Mouse (Mus musculus) left cerebral cortex, adult 2 months (tissue): ENCODE data around the gene Mark1. TPM values are rescaled to one million over a fixed set of nuclear protein-coding genes. Genes with fewer than 3 reads are reported as not detected.
A peak's percentile ranks its signal among the peaks of the same experiment; 100 is the strongest.

Experiments
- DNase-seq, 2 experiments: peaks; one replicate each; pipeline ENCODE4 v3.0.0; 2021 to 2022; ENCODE audit warnings: low spot score in 2 of 2, mixed read lengths in 1 of 2; ENCODE audit errors: extremely low spot score in 1 of 2
- H3K27ac ChIP-seq: fragments of 200-600 bp; 2 replicates; pipeline ENCODE4 v1.8.1; 2022
- H3K4me3 ChIP-seq: fragments of 200-600 bp; 2 replicates; pipeline ENCODE4 v1.8.1; 2022
- CTCF ChIP-seq: fragments of 200-600 bp; IDR thresholded peaks from 2 replicates; pipeline ENCODE4 v1.8.1; 2022; ENCODE audit warnings: antibody characterized with exemption, mild to moderate bottlenecking, moderate library complexity
- intact Hi-C: fragments of 180-260 bp; cut with DNase I; formaldehyde crosslinking; loops from one replicate; pipeline ENCODE4 v1.15.1; 2025
- total RNA-seq, 2 experiments: library from RNA; stranded (reverse); gene quantifications; 2 replicates each; pipeline ENCODE4 v1.2.3; 2021

Mark1 gene
- total RNA-seq, 2 experiments from 2014 or later, result 92.5 to 94.6 TPM

DNA sequence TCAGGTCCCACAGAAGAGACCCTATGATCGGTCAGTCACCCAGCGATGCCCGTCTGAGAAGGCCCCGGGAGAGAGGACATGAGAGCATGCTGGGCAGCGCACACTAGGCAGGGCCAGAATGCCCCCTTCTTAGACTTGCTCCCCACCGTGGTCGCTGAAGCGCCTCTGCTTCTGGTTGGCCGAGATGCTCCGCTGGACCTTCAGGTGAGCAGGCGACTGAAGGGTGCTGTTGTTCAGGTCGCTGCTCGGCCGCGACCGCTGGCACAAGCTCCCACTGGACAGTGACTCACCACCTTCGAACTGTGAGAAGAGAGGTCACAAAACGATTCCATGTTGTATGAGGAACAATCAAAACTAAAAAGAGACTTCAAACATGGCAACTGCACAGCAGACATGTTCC is 87.0 kb downstream of the Mark1 start:
- no peak overlapping the region for H3K4me3 ChIP-seq
- no peak for TF ChIP-seq CTCF
- no peak for DNase-seq
- intact Hi-C loops, result no loop called here
- no peak overlapping the region for H3K27ac ChIP-seq

DNA sequence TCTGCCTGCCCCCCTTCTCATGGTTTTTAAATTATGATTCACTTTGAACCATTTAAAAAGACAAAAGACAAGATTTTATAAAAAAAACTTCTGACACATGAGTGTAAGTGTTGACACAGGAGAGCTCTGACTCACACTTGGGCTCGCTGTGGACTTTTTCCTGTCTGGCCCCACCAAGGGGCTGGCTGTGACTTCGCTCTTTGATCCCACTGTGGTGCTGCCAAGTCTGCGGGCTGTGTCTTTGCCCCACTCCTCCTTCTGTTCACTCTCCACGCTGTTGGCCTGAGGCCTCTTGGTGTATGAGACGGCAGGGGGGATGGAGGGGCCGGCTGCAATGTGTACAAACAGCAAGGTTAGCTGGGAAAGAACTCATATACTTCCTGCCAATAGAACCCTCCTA is 87.5 kb downstream of the Mark1 start:
- no peak for DNase-seq

GRCm38 (mm10) chr1:184908558-184908957 is 90.8 kb downstream of the Mark1 start:
- intact Hi-C loops, result loop anchor here (5.0 kb wide), 1 partner anchor 284 kb away; no protein-coding TSS in a partner anchor
- Histone ChIP-seq H3K27ac (peak overlapping the region; percentile 69), H3K4me3 (no peak overlapping the region)
- no peak for TF ChIP-seq CTCF
- DNase-seq, result no peak

More for the DNA sequence above, 87.5 kb downstream of the Mark1 start:
- H3K27ac ChIP-seq, result no peak overlapping the region; the same call in 1 of the 2 replicates
- no peak overlapping the region for H3K4me3 ChIP-seq
- intact Hi-C loops, result no loop called here
- no peak for TF ChIP-seq CTCF

DNA sequence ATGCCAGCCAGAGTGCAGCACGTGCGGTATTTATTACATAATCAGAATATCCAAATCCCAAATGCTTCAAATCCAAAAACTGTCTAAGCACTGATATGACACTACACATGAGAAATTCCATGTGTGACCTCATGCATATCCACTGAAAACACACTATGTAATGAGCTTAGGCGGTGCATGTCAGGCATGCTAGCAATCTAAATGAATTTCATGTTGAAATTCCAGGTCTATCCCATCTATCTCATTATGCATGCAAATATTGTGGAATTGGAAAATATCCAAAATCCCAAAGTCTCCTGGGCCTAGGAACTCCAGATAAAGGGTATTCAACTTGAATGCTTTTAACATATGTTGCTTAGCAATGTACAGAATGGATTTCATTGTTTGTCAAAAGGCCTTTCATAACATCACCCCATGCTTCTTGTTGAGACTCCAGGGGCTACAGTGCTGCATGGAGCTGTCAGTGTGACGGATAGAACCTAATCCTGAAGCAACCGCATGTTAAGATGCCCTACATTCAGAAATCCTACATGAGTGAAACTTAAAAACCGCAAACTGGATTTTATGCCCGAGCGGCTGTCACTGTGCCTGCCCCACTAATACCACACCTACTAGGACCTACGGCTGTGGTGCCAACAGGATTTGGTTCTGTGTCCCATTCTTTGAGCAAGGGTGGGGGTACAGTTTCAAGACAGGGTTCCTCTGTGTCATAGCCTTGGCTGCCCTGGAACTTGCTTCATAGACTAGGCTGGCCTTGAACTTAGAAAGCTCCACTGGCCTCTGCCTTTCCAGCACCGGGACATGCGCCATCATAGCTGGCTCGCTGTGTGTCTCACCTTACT is 93.2 kb downstream of the Mark1 start:
- no peak for TF ChIP-seq CTCF
- intact Hi-C loops, result loop anchor here (5.0 kb wide), 1 partner anchor 286 kb away; no protein-coding TSS in a partner anchor
- no peak for DNase-seq
- H3K27ac ChIP-seq, result no peak overlapping the region
- H3K4me3 ChIP-seq, result no peak overlapping the region

GRCm38 (mm10) chr1:184905371-184905770 is 94.0 kb downstream of the Mark1 start:
- no peak overlapping the region for H3K27ac ChIP-seq
- intact Hi-C loops, result loop anchor here (5.0 kb wide), 1 partner anchor 287 kb away; no protein-coding TSS in a partner anchor
- DNase-seq, result no peak
- TF ChIP-seq CTCF, result no peak
- H3K4me3 ChIP-seq, result no peak overlapping the region

GRCm38 (mm10) chr1:184903697-184904096 is 95.7 kb downstream of the Mark1 start:
- intact Hi-C loops, result no loop called here
- DNase-seq, result no peak
- H3K4me3 ChIP-seq, result no peak overlapping the region
- TF ChIP-seq CTCF, result no peak
- H3K27ac ChIP-seq, result no peak overlapping the region

DNA sequence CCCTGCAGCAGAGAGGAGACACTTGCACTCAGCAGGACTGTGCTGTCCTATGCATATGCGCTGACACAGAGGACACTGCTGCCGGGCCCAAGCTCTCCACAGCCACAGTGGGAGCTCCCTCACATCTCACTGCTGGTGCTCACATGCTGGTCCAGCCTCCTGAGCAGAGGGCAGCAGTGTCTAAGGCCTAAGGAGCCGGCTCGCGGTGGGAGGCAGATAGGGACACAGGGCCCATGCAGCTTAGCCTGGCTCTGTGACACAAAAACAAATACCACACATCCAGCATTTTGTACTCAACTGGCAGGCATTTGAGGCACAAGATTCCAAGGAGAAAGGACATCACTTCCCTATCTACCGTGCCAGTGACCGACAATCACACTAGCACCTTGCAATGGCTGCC is 96.5 kb downstream of the Mark1 start:
- no peak for TF ChIP-seq CTCF
- no peak for DNase-seq
- intact Hi-C loops, result no loop called here
- H3K4me3 ChIP-seq, result no peak overlapping the region
- H3K27ac ChIP-seq, result no peak overlapping the region

DNA sequence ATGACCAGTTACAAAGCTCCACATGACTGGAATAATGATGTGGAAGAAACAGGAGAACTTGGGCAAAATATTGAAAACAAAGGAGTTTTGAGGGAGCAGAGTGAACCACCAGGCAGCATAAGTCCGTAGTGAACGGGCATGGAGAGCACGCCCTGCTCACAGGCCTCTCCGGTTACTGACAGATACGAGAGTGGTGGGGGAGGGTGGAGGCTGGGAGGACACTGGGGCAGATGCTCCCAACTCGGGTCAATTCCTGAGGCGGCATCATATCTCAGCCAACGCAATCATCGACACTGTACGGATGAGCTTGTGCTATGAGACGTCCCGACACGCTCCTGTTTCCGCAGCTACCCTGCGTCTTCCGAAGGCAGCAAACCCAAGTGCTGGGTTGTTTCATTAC is 102.0 kb downstream of the Mark1 start:
- TF ChIP-seq CTCF, result no peak
- intact Hi-C loops, result no loop called here
- Histone ChIP-seq H3K4me3 (no peak overlapping the region), H3K27ac (no peak overlapping the region)
- no peak for DNase-seq

- intact Hi-C loops, result loop anchor here (2.0 kb wide), 1 partner anchor 67 kb away; no protein-coding TSS in a partner anchor
- no peak overlapping the region for H3K4me3 ChIP-seq
- peak; percentile 55 for TF ChIP-seq CTCF
- DNase-seq, result no peak
- no peak overlapping the region for H3K27ac ChIP-seq
Observed at GRCm38 (mm10) chr1:184891998-184892397, 107.4 kb downstream of the Mark1 start.

GRCm38 (mm10) chr1:184889454-184889853 is 109.9 kb downstream of the Mark1 start:
- no peak for TF ChIP-seq CTCF
- intact Hi-C loops, result no loop called here

GRCm38 (mm10) chr1:184886160-184886559 is 113.2 kb downstream of the Mark1 start:
- no peak for DNase-seq
- intact Hi-C loops, result no loop called here
- no peak overlapping the region for H3K27ac ChIP-seq
- H3K4me3 ChIP-seq, result no peak overlapping the region
- no peak for TF ChIP-seq CTCF

More at GRCm38 (mm10) chr1:184889454-184889853, 109.9 kb downstream of the Mark1 start:
- no peak for DNase-seq
- Histone ChIP-seq H3K27ac (no peak overlapping the region), H3K4me3 (no peak overlapping the region)
